Mouse (Mus musculus) Patski (cell line): ENCODE data around the gene Klhl7. TPM values are rescaled to one million over a fixed set of nuclear protein-coding genes. Genes with fewer than 3 reads are reported as not detected.

Source experiments
- ATAC-seq: fragments of 100-300 bp; one replicate; pipeline ENCODE4 v1.8.0; 2021
- CTCF ChIA-PET: fragments of 350-600 bp; sonication (Branson Sonifier 250); formaldehyde crosslinking; loops from one replicate; lab custom pipeline; 2022; ENCODE audit warnings: inconsistent platforms; lab: Charles Lee
- POLR2A ChIA-PET: fragments of 350-600 bp; sonication (Branson Sonifier 250); formaldehyde crosslinking; loops from one replicate; lab custom pipeline; 2022; ENCODE audit warnings: antibody characterized with exemption, inconsistent platforms; lab: Charles Lee
- DNase-seq: peaks from one replicate; pipeline ENCODE4 v3.0.0-alpha.2; 2011; ENCODE audit warnings: low read depth, low spot score
- H3K27me3 ChIP-seq: fragments of 371-371 bp; one replicate; pipeline ENCODE4 v1.5.1; 2021
- CTCF ChIP-seq: fragments of 100-300 bp; IDR thresholded peaks from one replicate; pipeline ENCODE4 v1.5.1; 2021
- in situ Hi-C: fragments of 300-500 bp; cut with MboI; formaldehyde crosslinking; loops from 3 replicates; pipeline ENCODE4 v1.11.1; 2018; ENCODE audit warnings: low pct_unique_long_range_greater_than_20kb, mixed read lengths
- polyA plus RNA-seq: library from polyadenylated mRNA; unstranded; gene quantifications from one replicate; pipeline ENCODE4 v1.2.3, GENCODE M21; 2021

The Klhl7 gene
- polyA plus RNA-seq, 1 experiment from 2014 or later = 40.1 TPM

- no peak for DNase-seq
- no peak for TF ChIP-seq CTCF
- H3K27me3 ChIP-seq = no peaks in the 10 kb centered on the region
- in situ Hi-C loops = no loop called here
- no peak for ATAC-seq
- ChIA-PET POLR2A (interaction anchor here (1.1 kb wide), 1 partner anchor 29 kb away, joined by 3 read pairs; no protein-coding TSS in a partner anchor), CTCF (no interaction called here)
Observed at GRCm38 (mm10) chr5:24208505-24208904, 108.1 kb downstream of the Klhl7 start.

Other genes with a start within 250 kb of the Klhl7 start
- gene Fam126a, start 69.9 kb upstream of the Klhl7 start, polyA plus RNA-seq = 29.9 TPM
- gene Nupl2, start 64.4 kb downstream of the Klhl7 start, polyA plus RNA-seq = 9.0 TPM